Mouse (Mus musculus) myocyte (in vitro differentiated cells): ENCODE data around the gene Flt3.

ENCODE experiments used
- CEBPB ChIP-seq: IDR thresholded peaks from 2 replicates; pipeline ENCODE4 v1.6.1; 2011; ENCODE audit warnings: mild to moderate bottlenecking, moderate library complexity; ENCODE audit not compliant: poor library complexity, insufficient read depth, severe bottlenecking
- MYOG ChIP-seq, 3 experiments: IDR thresholded peaks; one replicate each; pipeline ENCODE4 v1.6.1; 2011; ENCODE audit warnings: control low read depth in 2 of 3, low read depth in 2 of 3, mild to moderate bottlenecking in 2 of 3; ENCODE audit not compliant: insufficient read length in 2 of 3, control insufficient read depth in 1 of 3, insufficient read depth in 1 of 3
- POLR2A ChIP-seq: IDR thresholded peaks from one replicate; pipeline ENCODE4 v1.6.1; 2011; ENCODE audit warnings: low read depth, mild to moderate bottlenecking, control low read depth, moderate library complexity; ENCODE audit not compliant: insufficient read length
- POLR2AphosphoS2 ChIP-seq: IDR thresholded peaks from one replicate; pipeline ENCODE4 v1.6.1; 2011; ENCODE audit warnings: low read depth, control low read depth; ENCODE audit not compliant: insufficient read length
- TCF3 ChIP-seq: IDR thresholded peaks from one replicate; pipeline ENCODE4 v1.6.1; 2011; ENCODE audit warnings: low read depth, control low read depth; ENCODE audit not compliant: insufficient read length

- no peak for TF ChIP-seq POLR2A
- TF ChIP-seq TCF3 = no peak
- no peak for TF ChIP-seq CEBPB
- TF ChIP-seq POLR2AphosphoS2 = no peak
- no peak for TF ChIP-seq MYOG (IDR thresholded peaks at IDR 0.05; ENCODE audit: control insufficient read depth in 1 of 3, insufficient read depth in 1 of 3, insufficient read length in 2 of 3, low read depth in 2 of 3)
Observed at GRCm38 (mm10) chr5:147390772-147391171, 9.5 kb downstream of the Flt3 start.
